Mouse (Mus musculus) neural tube, embryonic 12.5 days (tissue): Measurements from ENCODE around the gene Cfap36. TPM values are rescaled to one million over a fixed set of nuclear protein-coding genes. Genes with fewer than 3 reads are reported as not detected.

ENCODE experiments used
- ATAC-seq: fragments of 200-750 bp; cut with Nextera tagmentation; 2 replicates; pipeline ENCODE4 v1.8.0; 2017; ENCODE audit warnings: low read depth, mild to moderate bottlenecking, moderate TSS enrichment, moderate library complexity; ENCODE audit not compliant: low FRiP score
- H3K27ac ChIP-seq: fragments of 300-500 bp; sonication (generic); 2 replicates; pipeline ENCODE4 v1.5.1; 2016
- H3K27me3 ChIP-seq: fragments of 300-500 bp; sonication (generic); replicated peaks from 2 replicates; pipeline ENCODE4 v1.6.1; 2016; ENCODE audit warnings: mild to moderate bottlenecking
- H3K36me3 ChIP-seq: fragments of 300-500 bp; sonication (generic); 2 replicates; pipeline ENCODE4 v1.6.1; 2016; ENCODE audit warnings: mild to moderate bottlenecking
- H3K4me1 ChIP-seq: fragments of 300-500 bp; sonication (generic); 2 replicates; pipeline ENCODE4 v1.6.1; 2016
- H3K4me2 ChIP-seq: fragments of 300-500 bp; sonication (generic); replicated peaks from 2 replicates; pipeline ENCODE4 v1.6.1; 2016; ENCODE audit warnings: mild to moderate bottlenecking
- H3K4me3 ChIP-seq: fragments of 300-500 bp; sonication (generic); 2 replicates; pipeline ENCODE4 v1.5.1; 2016
- H3K9ac ChIP-seq: fragments of 300-500 bp; sonication (generic); 2 replicates; pipeline ENCODE4 v1.6.1; 2016; ENCODE audit warnings: mild to moderate bottlenecking
- H3K9me3 ChIP-seq: fragments of 300-500 bp; sonication (generic); 2 replicates; pipeline ENCODE4 v1.6.1; 2016; ENCODE audit warnings: mild to moderate bottlenecking
- WGBS: fragments of 180-500 bp; shearing (Covaris S2); methylation state at CpG from one replicate; pipeline ENCODE4 v1.1.7; 2016; 5-methylcytosine and 5-hydroxymethylcytosine counted together
- polyA plus RNA-seq: library from polyadenylated mRNA; unstranded; fragments of >200 nt; fragmentation: Nextera tagmentation; extraction: Ambion mirVana; gene quantifications from 2 replicates; pipeline ENCODE4 v1.2.1, GENCODE M21; 2016

Cfap36 gene
- 96.9 and 97.0 TPM in 2 replicates for polyA plus RNA-seq

GRCm38 (mm10) chr11:29246883-29247650 lies at the start of gene Cfap36:
TSS of gene Cfap36 (minus strand) at chr11:29247409.
- H3K4me1 ChIP-seq, result peaks cover 9% of the 10 kb centered on the region
- H3K9me3 ChIP-seq, result no peaks in the 10 kb centered on the region
- peak within 1 kb of the TSS; percentile 70 for H3K9ac ChIP-seq
- peaks cover 10% of the 10 kb centered on the region for H3K36me3 ChIP-seq
- H3K27me3 ChIP-seq, result no peaks in the 10 kb centered on the region
- under 1% methylated on average over 53 of the region's 53 CpGs for WGBS
- H3K27ac ChIP-seq, result no peak within 1 kb of the TSS
- peak within 1 kb of the TSS; percentile 76 for H3K4me3 ChIP-seq
- ATAC-seq, result peak; percentile 100
- H3K4me2 ChIP-seq, result peak within 1 kb of the TSS; percentile 80

- H3K4me3 ChIP-seq, result no peak overlapping the region
- H3K27ac ChIP-seq, result no peak overlapping the region
- no peaks in the 10 kb centered on the region for H3K9me3 ChIP-seq
- H3K9ac ChIP-seq, result no peak overlapping the region
- H3K4me2 ChIP-seq, result no peak overlapping the region
- H3K36me3 ChIP-seq, result no peaks in the 10 kb centered on the region
- no peaks in the 10 kb centered on the region for H3K4me1 ChIP-seq
- H3K27me3 ChIP-seq, result no peaks in the 10 kb centered on the region
- no peak for ATAC-seq
These were observed 40.1 kb upstream of the Cfap36 start for GRCm38 (mm10) chr11:29287305-29287704.

DNA sequence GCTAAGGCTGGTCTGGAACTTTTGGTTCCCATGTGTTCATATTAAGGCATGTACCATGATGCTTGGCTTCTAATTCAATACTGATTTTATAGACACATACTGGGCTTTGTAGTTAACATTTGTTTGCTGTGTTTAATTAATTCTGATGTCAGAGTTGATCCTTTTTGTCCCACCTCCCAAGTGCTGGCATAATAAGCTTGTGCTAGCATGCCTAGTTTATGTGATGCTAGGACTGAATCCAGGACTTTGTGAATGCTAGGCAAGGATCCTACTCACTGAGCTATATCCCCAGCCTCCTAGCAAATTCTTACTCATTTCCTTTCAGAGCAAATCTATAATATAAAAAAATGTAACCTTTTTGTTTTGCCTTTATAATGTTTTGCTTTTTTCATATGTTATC lies 38.8 kb upstream of the Cfap36 start:
- Histone ChIP-seq H3K27me3 (no peaks in the 10 kb centered on the region), H3K4me1 (no peaks in the 10 kb centered on the region), H3K9ac (no peak overlapping the region), H3K36me3 (no peaks in the 10 kb centered on the region), H3K27ac (no peak overlapping the region), H3K9me3 (no peaks in the 10 kb centered on the region), H3K4me2 (no peak overlapping the region), H3K4me3 (no peak overlapping the region)
- no peak for ATAC-seq

DNA sequence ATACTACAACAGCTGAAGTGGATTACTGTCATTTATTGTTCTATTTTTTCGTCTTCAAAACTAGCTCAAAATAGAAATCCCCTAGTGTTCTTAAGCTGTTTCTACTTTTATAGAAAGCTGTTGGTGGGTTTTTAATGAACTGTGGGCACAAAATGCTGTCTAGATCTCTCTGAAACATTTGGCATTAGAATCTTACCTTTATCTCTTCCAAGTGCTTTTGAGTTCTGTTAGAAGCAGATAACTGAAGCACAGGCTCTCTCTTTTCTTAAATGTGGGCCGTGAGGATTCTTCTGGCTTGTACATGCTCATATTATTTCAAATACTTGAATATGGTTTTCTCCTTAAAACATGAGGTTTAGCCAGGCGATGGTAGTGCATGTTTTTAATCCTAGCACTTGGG lies 27.5 kb upstream of the Cfap36 start:
- Histone ChIP-seq H3K27ac (no peak overlapping the region), H3K36me3 (no peaks in the 10 kb centered on the region), H3K9ac (no peak overlapping the region), H3K4me1 (no peaks in the 10 kb centered on the region), H3K27me3 (no peaks in the 10 kb centered on the region), H3K4me3 (no peak overlapping the region), H3K4me2 (no peak overlapping the region), H3K9me3 (no peaks in the 10 kb centered on the region)
- 83% methylated on average over 3 of the region's 3 CpGs for WGBS
- no peak for ATAC-seq

- 33% methylated on average over 3 of the region's 3 CpGs for WGBS
These were observed 20.6 kb upstream of the Cfap36 start for GRCm38 (mm10) chr11:29267824-29268223.

DNA sequence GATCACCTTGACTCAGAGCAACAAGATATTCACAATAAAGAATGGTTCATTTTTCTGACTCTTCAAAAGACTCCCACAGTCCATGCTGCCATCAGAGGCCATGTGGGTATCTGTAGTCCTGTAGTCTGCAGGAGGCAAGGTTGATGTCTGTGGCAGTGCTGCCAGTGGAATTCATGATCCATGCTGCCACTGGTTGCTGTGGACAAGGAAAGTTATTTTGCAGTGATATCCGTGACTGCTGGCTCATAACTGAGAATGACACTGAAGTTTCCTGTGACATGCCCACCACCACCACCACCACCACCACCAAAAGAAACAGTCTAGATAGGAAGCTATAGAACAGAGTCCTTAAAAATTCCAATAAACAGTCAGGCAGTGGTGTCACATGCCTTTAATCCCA lies 7.4 kb upstream of the Cfap36 start:
- Histone ChIP-seq H3K4me1 (no peaks in the 10 kb centered on the region), H3K4me2 (no peak overlapping the region), H3K9ac (no peak overlapping the region), H3K36me3 (no peaks in the 10 kb centered on the region), H3K4me3 (no peak overlapping the region), H3K27ac (no peak overlapping the region), H3K9me3 (no peaks in the 10 kb centered on the region), H3K27me3 (no peaks in the 10 kb centered on the region)
- WGBS, result 85% methylated on average over 1 of the region's 1 CpGs
- ATAC-seq, result no peak

More at GRCm38 (mm10) chr11:29267824-29268223, 20.6 kb upstream of the Cfap36 start:
- Histone ChIP-seq H3K4me2 (no peak overlapping the region), H3K4me1 (no peaks in the 10 kb centered on the region), H3K4me3 (no peak overlapping the region), H3K36me3 (no peaks in the 10 kb centered on the region), H3K27ac (no peak overlapping the region), H3K27me3 (no peaks in the 10 kb centered on the region), H3K9me3 (no peaks in the 10 kb centered on the region), H3K9ac (no peak overlapping the region)
- ATAC-seq, result peak; percentile 71

GRCm38 (mm10) chr11:29248386-29248785 lies 1.2 kb upstream of the Cfap36 start:
- H3K9ac ChIP-seq, result no peak overlapping the region
- no peak overlapping the region for H3K4me2 ChIP-seq
- no peaks in the 10 kb centered on the region for H3K27me3 ChIP-seq
- H3K4me3 ChIP-seq, result no peak overlapping the region
- ATAC-seq, result no peak
- H3K36me3 ChIP-seq, result no peaks in the 10 kb centered on the region
- peaks cover 9% of the 10 kb centered on the region for H3K4me1 ChIP-seq
- H3K9me3 ChIP-seq, result no peaks in the 10 kb centered on the region
- no peak overlapping the region for H3K27ac ChIP-seq
- WGBS, result 92% methylated on average over 5 of the region's 5 CpGs

DNA sequence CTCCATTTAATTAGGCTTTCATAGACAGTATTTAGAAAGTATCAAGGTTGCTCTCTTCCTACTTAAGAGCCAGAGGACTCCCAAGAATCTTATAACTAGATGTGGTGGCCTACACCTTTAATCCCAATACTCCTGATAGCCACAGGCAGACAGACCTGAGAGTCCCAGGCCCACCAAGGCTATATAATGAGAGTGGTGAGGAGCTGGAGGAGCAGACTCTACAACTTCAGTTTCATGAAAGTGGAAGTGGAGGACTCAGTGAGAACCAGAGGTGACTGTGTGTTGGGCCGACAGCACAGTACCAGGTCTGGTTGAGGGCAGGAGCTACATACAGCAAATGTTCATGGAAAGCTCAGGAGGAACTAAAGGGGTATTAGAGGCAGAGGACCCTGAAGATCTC lies 516 bp upstream of the Cfap36 start:
- Histone ChIP-seq H3K4me2 (peak overlapping the region; percentile 50), H3K27ac (no peak overlapping the region), H3K9ac (no peak overlapping the region), H3K4me3 (peak overlapping the region; percentile 21), H3K9me3 (no peaks in the 10 kb centered on the region), H3K27me3 (no peaks in the 10 kb centered on the region), H3K4me1 (peaks cover 9% of the 10 kb centered on the region), H3K36me3 (peaks cover 4% of the 10 kb centered on the region; the same call in 1 of the 2 replicates)
- 96% methylated on average over 1 of the region's 1 CpGs for WGBS
- ATAC-seq, result peak; percentile 37

DNA sequence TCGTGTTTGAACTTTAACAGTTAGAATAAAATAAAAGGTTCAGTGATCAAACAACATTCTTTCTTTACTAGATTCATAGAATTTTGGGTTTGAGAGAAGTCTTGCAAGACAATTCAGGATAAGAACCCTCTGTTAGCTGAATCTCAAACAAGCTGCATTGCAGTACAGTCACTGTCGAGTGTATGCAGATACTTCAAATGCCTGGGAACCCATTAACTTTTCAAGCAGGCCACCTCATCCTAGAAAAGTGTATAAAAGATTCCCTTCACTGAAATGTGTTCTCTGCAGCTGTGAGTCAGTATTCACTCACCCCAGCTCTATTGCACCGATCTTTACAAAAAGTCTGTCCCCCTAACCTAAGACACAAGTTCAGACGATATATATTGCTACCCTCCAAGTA lies 1.2 kb downstream of the Cfap36 start:
- no peaks in the 10 kb centered on the region for H3K9me3 ChIP-seq
- H3K4me3 ChIP-seq, result peak overlapping the region; percentile 76; the same call in 1 of the 2 replicates
- H3K27ac ChIP-seq, result no peak overlapping the region
- H3K36me3 ChIP-seq, result peaks cover 17% of the 10 kb centered on the region
- no peak for ATAC-seq
- H3K4me1 ChIP-seq, result peaks cover 9% of the 10 kb centered on the region
- 67% methylated on average over 4 of the region's 4 CpGs for WGBS
- H3K9ac ChIP-seq, result no peak overlapping the region
- H3K27me3 ChIP-seq, result no peaks in the 10 kb centered on the region
- H3K4me2 ChIP-seq, result peak overlapping the region; percentile 80

GRCm38 (mm10) chr11:29241961-29242360 lies 5.2 kb downstream of the Cfap36 start:
- Histone ChIP-seq H3K4me3 (no peak overlapping the region), H3K4me1 (peaks cover 9% of the 10 kb centered on the region), H3K9me3 (no peaks in the 10 kb centered on the region), H3K9ac (no peak overlapping the region), H3K4me2 (no peak overlapping the region), H3K27ac (no peak overlapping the region), H3K27me3 (no peaks in the 10 kb centered on the region), H3K36me3 (peaks cover 17% of the 10 kb centered on the region)
- ATAC-seq, result no peak
- WGBS, result 70% methylated on average over 4 of the region's 4 CpGs

GRCm38 (mm10) chr11:29239353-29239752 lies 7.9 kb downstream of the Cfap36 start:
- Histone ChIP-seq H3K4me3 (no peak overlapping the region), H3K27ac (no peak overlapping the region), H3K9ac (no peak overlapping the region), H3K36me3 (peaks cover 17% of the 10 kb centered on the region), H3K4me1 (no peaks in the 10 kb centered on the region), H3K27me3 (no peaks in the 10 kb centered on the region), H3K4me2 (no peak overlapping the region), H3K9me3 (no peaks in the 10 kb centered on the region)
- 97% methylated on average over 1 of the region's 1 CpGs for WGBS
- no peak for ATAC-seq

DNA sequence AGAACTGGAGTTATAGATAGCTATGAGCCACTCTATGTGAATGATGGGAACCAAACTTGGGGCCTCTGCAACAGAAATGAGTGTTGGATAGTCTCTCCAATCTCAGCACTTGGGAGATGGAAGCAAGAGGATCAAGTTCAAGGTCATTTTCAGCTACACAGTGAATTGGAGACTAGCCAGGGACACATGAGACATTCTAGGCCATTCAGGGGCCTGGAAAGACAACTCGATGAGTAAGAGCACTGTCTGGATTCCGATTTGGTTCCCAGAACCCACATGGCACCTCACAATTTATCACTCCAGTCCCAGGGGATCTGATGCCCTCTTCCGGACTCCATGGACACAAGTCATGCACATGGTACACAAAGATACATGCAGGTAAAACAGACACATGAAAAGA lies 8.7 kb downstream of the Cfap36 start:
- Histone ChIP-seq H3K27me3 (no peaks in the 10 kb centered on the region), H3K9me3 (no peaks in the 10 kb centered on the region), H3K4me1 (no peaks in the 10 kb centered on the region), H3K9ac (no peak overlapping the region), H3K4me3 (no peak overlapping the region), H3K27ac (no peak overlapping the region), H3K36me3 (peaks cover 17% of the 10 kb centered on the region), H3K4me2 (no peak overlapping the region)
- WGBS, result 90% methylated on average over 3 of the region's 3 CpGs
- ATAC-seq, result no peak

- no peaks in the 10 kb centered on the region for H3K9me3 ChIP-seq
These were observed 9.2 kb downstream of the Cfap36 start for GRCm38 (mm10) chr11:29238047-29238446.

More at GRCm38 (mm10) chr11:29238047-29238446, 9.2 kb downstream of the Cfap36 start:
- ATAC-seq, result no peak
- H3K9ac ChIP-seq, result no peak overlapping the region
- H3K27me3 ChIP-seq, result no peaks in the 10 kb centered on the region
- H3K27ac ChIP-seq, result no peak overlapping the region
- peaks cover 20% of the 10 kb centered on the region for H3K36me3 ChIP-seq
- no peaks in the 10 kb centered on the region for H3K4me1 ChIP-seq
- no peak overlapping the region for H3K4me2 ChIP-seq
- H3K4me3 ChIP-seq, result no peak overlapping the region
